Comparison of ENCODE assay signal across 11 mouse cellular contexts in genomic region chr2:25913247-25913646, GRCm38 (mm10). TPM values are rescaled to one million over a fixed set of nuclear protein-coding genes. Genes with fewer than 3 reads are reported as not detected.
DNase-seq lines count a peak whose midpoint lies in the region; ATAC-seq and TF ChIP-seq lines count a peak whose summit lies in the region.
"Had no signal": no experiment of that assay in that cellular context is flagged by ENCODE, and none has a peak within 500 bp of the region (broad histone marks: within the 10 kb centered on the region; RNA-seq: fewer than 3 reads in every experiment).

No protein-coding gene starts in this region.

- no peaks in the 10 kb centered on the region for H3K27me3 ChIP-seq in liver, embryonic 14.5 days (ENCODE audit: control insufficient read depth, insufficient read depth, low read length)
- H3K27me3 ChIP-seq in liver, embryonic 11.5 days (replicated peaks; ENCODE audit: control insufficient read depth, insufficient read depth, low read length) = no peaks in the 10 kb centered on the region
- 0 out of 2 replicates have a peak, but pooled peaks cover 6% of the 10 kb centered on the region for H3K27me3 ChIP-seq in heart, embryonic 12.5 days (replicated peaks)
- H3K27me3 ChIP-seq: embryonic facial prominence, embryonic 13.5 days; neural tube, embryonic 12.5 days had no signal

- H3K4me3 ChIP-seq in liver, embryonic 14.5 days (ENCODE audit: insufficient read depth in 1 of 2, low read depth in 2 of 2, low read length in 2 of 2) = no peak overlapping the region
- no peak overlapping the region for H3K4me3 ChIP-seq in liver, embryonic 11.5 days (ENCODE audit: low read depth, low read length)
- no peak overlapping the region for H3K4me3 ChIP-seq in heart, embryonic 12.5 days
- H3K4me3 ChIP-seq: embryonic facial prominence, embryonic 13.5 days; neural tube, embryonic 12.5 days had no signal

- DNase-seq in adrenal gland, postnatal 14 days = peak; percentile 25
- DNase-seq in adrenal gland, postnatal 36 days = no peak
- no peak for DNase-seq in liver, embryonic 14.5 days (ENCODE audit: low read depth in 3 of 3, low spot score in 3 of 3)
- no peak for DNase-seq in liver, embryonic 11.5 days (ENCODE audit: low spot score)
- DNase-seq in frontal cortex, postnatal 36 days (ENCODE audit: low spot score in 2 of 2) = peak; percentile 27 to 63
- peak; percentile 49 for DNase-seq in right cerebral cortex, postnatal 14 days
- no peak for DNase-seq in adrenal gland, postnatal 4 days (ENCODE audit: low spot score in 2 of 2)

- no peak for TF ChIP-seq EP300 in liver, embryonic 14.5 days (IDR thresholded peaks at IDR 0.05; ENCODE audit: low read depth)

- H3K27ac ChIP-seq in liver, embryonic 14.5 days = no peak overlapping the region
- H3K27ac ChIP-seq in liver, embryonic 11.5 days (ENCODE audit: low read depth, low read length) = no peak overlapping the region
- H3K27ac ChIP-seq in heart, embryonic 12.5 days (ENCODE audit: poor library complexity, severe bottlenecking) = no peak overlapping the region
- H3K27ac ChIP-seq: embryonic facial prominence, embryonic 13.5 days; neural tube, embryonic 12.5 days had no signal

- TF ChIP-seq CTCF in liver, embryonic 14.5 days (IDR thresholded peaks at IDR 0.05; ENCODE audit: low read depth) = peak; percentile 54

- no peak overlapping the region for H3K4me2 ChIP-seq in liver, embryonic 14.5 days (ENCODE audit: low read depth)
- H3K4me2 ChIP-seq in liver, embryonic 11.5 days = no peak overlapping the region
- no peak overlapping the region for H3K4me2 ChIP-seq in heart, embryonic 12.5 days
- H3K4me2 ChIP-seq: embryonic facial prominence, embryonic 13.5 days; neural tube, embryonic 12.5 days had no signal

- ATAC-seq in liver, embryonic 14.5 days (ENCODE audit: insufficient read depth) = no peak
- ATAC-seq in liver, embryonic 11.5 days (replicated peaks; ENCODE audit: low FRiP score) = no peak
- ATAC-seq in heart, embryonic 12.5 days (ENCODE audit: insufficient number of reproducible peaks, low FRiP score) = no peak

- H3K36me3 ChIP-seq in liver, embryonic 14.5 days (replicated peaks; ENCODE audit: control insufficient read depth, insufficient read depth, low read depth) = no peaks in the 10 kb centered on the region
- H3K36me3 ChIP-seq in liver, embryonic 11.5 days (ENCODE audit: control insufficient read depth, insufficient read depth, low read length) = no peaks in the 10 kb centered on the region
- H3K36me3 ChIP-seq in heart, embryonic 12.5 days = no peaks in the 10 kb centered on the region
- H3K36me3 ChIP-seq: embryonic facial prominence, embryonic 13.5 days; neural tube, embryonic 12.5 days had no signal

- 24% methylated on average over 2 of the region's 2 CpGs for whole genome bisulfite sequencing in liver, embryonic 14.5 days (ENCODE audit: insufficient replicate concordance)
- WGBS in liver, embryonic 11.5 days = 30% methylated on average over 2 of the region's 2 CpGs
- 49% methylated on average over 2 of the region's 2 CpGs for WGBS in heart, embryonic 12.5 days

- no peaks in the 10 kb centered on the region for H3K9me3 ChIP-seq in liver, embryonic 14.5 days (ENCODE audit: control insufficient read depth, low read length)
- no peaks in the 10 kb centered on the region for H3K9me3 ChIP-seq in liver, embryonic 11.5 days (ENCODE audit: control insufficient read depth, low read length)
- no peaks in the 10 kb centered on the region for H3K9me3 ChIP-seq in heart, embryonic 12.5 days (replicated peaks)
- H3K9me3 ChIP-seq: embryonic facial prominence, embryonic 13.5 days; neural tube, embryonic 12.5 days had no signal

- no peaks in the 10 kb centered on the region for H3K4me1 ChIP-seq in liver, embryonic 14.5 days (replicated peaks; ENCODE audit: control insufficient read depth in 2 of 2, insufficient read depth in 2 of 2, low read length in 1 of 2)
- no peaks in the 10 kb centered on the region; the same call in 1 of the 2 replicates for H3K4me1 ChIP-seq in liver, embryonic 11.5 days (replicated peaks; ENCODE audit: control insufficient read depth, insufficient read depth, low read length)
- H3K4me1 ChIP-seq in heart, embryonic 12.5 days (replicated peaks) = no peaks in the 10 kb centered on the region
- H3K4me1 ChIP-seq: embryonic facial prominence, embryonic 13.5 days; neural tube, embryonic 12.5 days had no signal

- no peak overlapping the region for H3K9ac ChIP-seq in liver, embryonic 14.5 days (replicated peaks)
- no peak overlapping the region for H3K9ac ChIP-seq in liver, embryonic 11.5 days (ENCODE audit: low read depth, low read length)
- H3K9ac ChIP-seq in heart, embryonic 12.5 days = no peak overlapping the region
- H3K9ac ChIP-seq: embryonic facial prominence, embryonic 13.5 days; neural tube, embryonic 12.5 days had no signal

RNA-seq across cellular contexts. Expression of gene Kcnt1, which starts 49.7 kb away (rescaled TPM):
- 4.9 and 6.4 TPM in 2 replicates for total RNA-seq in adrenal gland, postnatal 14 days (2021)
- total RNA-seq in adrenal gland, postnatal 36 days (2021) = 1 to 10 TPM; 2.3 to 2.6 TPM
- 0.08 and 0.09 TPM in 2 replicates for polyA plus RNA-seq in liver, embryonic 14.5 days (2012; rRNA removed)
- not detected in 2 replicates for polyA plus RNA-seq in liver, embryonic 14.5 days (2014; fragmentation: Nextera tagmentation; extraction: Ambion mirVana)
- polyA plus RNA-seq in liver, embryonic 11.5 days (2014; fragmentation: Nextera tagmentation; extraction: Ambion mirVana) = 0.33 TPM in 1 of 2 replicates, not detected in the other
- total RNA-seq in adrenal gland, postnatal 4 days (2021) = 10 to 100 TPM; 12.2 to 12.9 TPM
- not detected in 2 replicates for polyA plus RNA-seq in heart, embryonic 12.5 days (2016; fragmentation: Nextera tagmentation; extraction: Ambion mirVana)
- polyA plus RNA-seq: C2C12 had no signal

Comparison
In these comparisons a context has a peak if more than half of its experiments do, and no peak if none do; other contexts are left out.
1. DNase-seq: peak in adrenal gland, postnatal 14 days (single experiment), frontal cortex, postnatal 36 days (2 of 2) and right cerebral cortex, postnatal 14 days (single experiment); none in adrenal gland, postnatal 36 days (0 of 2), liver, embryonic 14.5 days (0 of 3), liver, embryonic 11.5 days (single experiment) and adrenal gland, postnatal 4 days (0 of 2).